Comparison of ENCODE assay signal across 9 mouse cellular contexts in the genomic region with DNA sequence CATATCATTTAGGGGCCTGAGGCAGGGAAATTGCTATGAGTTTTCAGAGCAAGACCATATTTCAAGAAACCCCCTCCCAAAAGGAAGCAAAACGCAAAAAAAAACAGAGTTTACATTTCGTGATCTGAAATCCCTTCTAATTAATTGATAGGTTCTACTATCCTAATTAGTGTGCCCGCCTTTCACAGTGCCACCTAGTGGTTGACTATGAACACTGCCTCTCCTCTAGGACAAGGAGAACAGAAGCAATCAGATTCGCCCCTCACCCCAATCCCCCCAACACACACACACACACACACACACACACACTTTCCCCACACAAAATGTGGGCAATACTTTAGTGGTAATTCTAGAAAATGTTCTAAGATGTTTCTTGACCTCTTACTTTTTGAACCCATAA. TPM values are rescaled to one million over a fixed set of nuclear protein-coding genes. Genes with fewer than 3 reads are reported as not detected.
A peak's percentile ranks its signal among the peaks of the same experiment; 100 is the strongest.
DNase-seq lines count a peak whose midpoint lies in the region; ATAC-seq and TF ChIP-seq lines count a peak whose summit lies in the region.
"Had no signal": no experiment of that assay in that cellular context is flagged by ENCODE, and none has a peak within 500 bp of the region (broad histone marks: within the 10 kb centered on the region; RNA-seq: fewer than 3 reads in every experiment).

No protein-coding gene starts in this region.

- ATAC-seq in liver, embryonic 12.5 days = no peak
- no peak for ATAC-seq in kidney, postnatal 0 days (replicated peaks; ENCODE audit: low FRiP score, low read depth)
- no peak for ATAC-seq in midbrain, postnatal 0 days (ENCODE audit: low FRiP score)
- no peak for ATAC-seq in frontal cortex, adult (ENCODE audit: low TSS enrichment)

- no peak overlapping the region for H3K4me2 ChIP-seq in liver, embryonic 12.5 days
- H3K4me2 ChIP-seq in kidney, postnatal 0 days (ENCODE audit: low read length) = no peak overlapping the region
- no peak overlapping the region for H3K4me2 ChIP-seq in midbrain, postnatal 0 days (ENCODE audit: low read depth, low read length, poor library complexity, severe bottlenecking)
- H3K4me2 ChIP-seq: midbrain, embryonic 12.5 days had no signal

- no peaks in the 10 kb centered on the region for H3K27me3 ChIP-seq in liver, adult 2 months (ENCODE audit: control insufficient read depth, insufficient read depth, low read length)
- peaks cover 33% of the 10 kb centered on the region for H3K27me3 ChIP-seq in liver, embryonic 12.5 days (replicated peaks)
- H3K27me3 ChIP-seq in kidney, postnatal 0 days (ENCODE audit: insufficient read depth, low read length) = no peaks in the 10 kb centered on the region
- no peaks in the 10 kb centered on the region for H3K27me3 ChIP-seq in midbrain, postnatal 0 days (ENCODE audit: insufficient read depth, low read length)

- H3K4me3 ChIP-seq in liver, adult 2 months (ENCODE audit: insufficient read depth, low read depth, low read length) = no peak overlapping the region
- H3K4me3 ChIP-seq in liver, embryonic 12.5 days = no peak overlapping the region
- H3K4me3 ChIP-seq in kidney, postnatal 0 days (replicated peaks; ENCODE audit: low read depth, low read length) = no peak overlapping the region
- no peak overlapping the region for H3K4me3 ChIP-seq in midbrain, postnatal 0 days (ENCODE audit: low read depth, low read length)
- H3K4me3 ChIP-seq: midbrain, embryonic 12.5 days had no signal

- 4% methylated on average over 4 of the region's 4 CpGs for WGBS in liver, adult 2 months
- WGBS in liver, embryonic 12.5 days (ENCODE audit: insufficient replicate concordance) = under 1% methylated on average over 4 of the region's 4 CpGs
- 7% methylated on average over 4 of the region's 4 CpGs for WGBS in kidney, postnatal 0 days
- WGBS in midbrain, postnatal 0 days = 6% methylated on average over 4 of the region's 4 CpGs

- no peaks in the 10 kb centered on the region for H3K9me3 ChIP-seq in liver, embryonic 12.5 days (replicated peaks)
- no peaks in the 10 kb centered on the region for H3K9me3 ChIP-seq in kidney, postnatal 0 days (replicated peaks; ENCODE audit: low read length)
- H3K9me3 ChIP-seq in midbrain, postnatal 0 days (ENCODE audit: low read length) = no peaks in the 10 kb centered on the region
- H3K9me3 ChIP-seq: midbrain, embryonic 12.5 days had no signal

- no peaks in the 10 kb centered on the region for H3K79me2 ChIP-seq in liver, adult 2 months (ENCODE audit: control insufficient read depth, insufficient read depth, low read length)

- H3K9ac ChIP-seq in liver, adult 2 months (ENCODE audit: low read depth, low read length) = no peak overlapping the region
- H3K9ac ChIP-seq in liver, embryonic 12.5 days = no peak overlapping the region
- H3K9ac ChIP-seq in kidney, postnatal 0 days (ENCODE audit: low read depth, low read length) = no peak overlapping the region
- H3K9ac ChIP-seq in midbrain, postnatal 0 days (replicated peaks; ENCODE audit: low read length, poor library complexity, severe bottlenecking) = no peak overlapping the region
- H3K9ac ChIP-seq: midbrain, embryonic 12.5 days had no signal

- TF ChIP-seq CTCF in liver, adult 2 months (IDR thresholded peaks at IDR 0.05; ENCODE audit: low read depth, low read length) = peak; percentile 51
- peak; percentile 79 for TF ChIP-seq CTCF in kidney, postnatal 0 days (IDR thresholded peaks at IDR 0.05; ENCODE audit: low read depth)
- peak; percentile 86 for TF ChIP-seq CTCF in midbrain, postnatal 0 days (IDR thresholded peaks at IDR 0.05)

- peak; percentile 55 for DNase-seq in cerebellum, adult 9-10 months
- no peak for DNase-seq in cerebellum, adult 11-12 months
- no peak for DNase-seq in liver, adult 2 months (ENCODE audit: extremely low read depth, low read depth, low spot score)
- peak; percentile 26 for DNase-seq in adrenal gland, postnatal 25 days
- peak; percentile 55 for DNase-seq in kidney, postnatal 0 days (ENCODE audit: low spot score)
- DNase-seq in midbrain, postnatal 0 days (ENCODE audit: low spot score) = peak; percentile 57

- no peak overlapping the region for H3K27ac ChIP-seq in liver, adult 2 months (replicated peaks; ENCODE audit: insufficient read depth, low read depth, low read length)
- no peak overlapping the region for H3K27ac ChIP-seq in liver, embryonic 12.5 days
- no peak overlapping the region for H3K27ac ChIP-seq in kidney, postnatal 0 days
- H3K27ac ChIP-seq in midbrain, postnatal 0 days (ENCODE audit: low read depth, low read length) = no peak overlapping the region
- H3K27ac ChIP-seq: midbrain, embryonic 12.5 days had no signal

- TF ChIP-seq POLR2A in liver, adult 2 months (IDR thresholded peaks at IDR 0.05; ENCODE audit: extremely low read depth, insufficient read depth, low read length) = no peak

- no peaks in the 10 kb centered on the region for H3K4me1 ChIP-seq in liver, adult 2 months (ENCODE audit: control insufficient read depth, insufficient read depth, low read length)
- peaks cover 9% of the 10 kb centered on the region for H3K4me1 ChIP-seq in liver, embryonic 12.5 days
- no peaks in the 10 kb centered on the region for H3K4me1 ChIP-seq in kidney, postnatal 0 days (replicated peaks; ENCODE audit: insufficient read depth, low read length)
- peaks cover 4% of the 10 kb centered on the region; the same call in 1 of the 2 replicates for H3K4me1 ChIP-seq in midbrain, postnatal 0 days (ENCODE audit: insufficient read depth, low read length)
- H3K4me1 ChIP-seq: midbrain, embryonic 12.5 days had no signal

- no peaks in the 10 kb centered on the region for H3K36me3 ChIP-seq in liver, adult 2 months (ENCODE audit: control insufficient read depth, insufficient read depth, low read length)
- H3K36me3 ChIP-seq in liver, embryonic 12.5 days = no peaks in the 10 kb centered on the region
- H3K36me3 ChIP-seq in kidney, postnatal 0 days (ENCODE audit: insufficient read depth, low read length) = no peaks in the 10 kb centered on the region
- H3K36me3 ChIP-seq in midbrain, postnatal 0 days (ENCODE audit: insufficient read depth, low read length) = no peaks in the 10 kb centered on the region
- H3K36me3 ChIP-seq: midbrain, embryonic 12.5 days had no signal

RNA-seq across cellular contexts. Expression of gene Wdtc1, which starts 9.2 kb away (rescaled TPM):
- total RNA-seq in liver, adult 2 months (2014; rRNA removed) = 20.6 and 35.5 TPM in 2 replicates
- 83.3 and 105 TPM in 2 replicates for polyA plus RNA-seq in liver, adult 2 months (2012; rRNA removed)
- polyA plus RNA-seq in liver, embryonic 12.5 days (2016; fragmentation: Nextera tagmentation; extraction: Ambion mirVana) = 10.0 and 11.2 TPM in 2 replicates
- total RNA-seq in adrenal gland, postnatal 25 days (2021) = 46.7 and 60.7 TPM in 2 replicates
- 9.9 and 11.2 TPM in 2 replicates for polyA plus RNA-seq in kidney, postnatal 0 days (2015; fragmentation: Nextera tagmentation; extraction: Ambion mirVana)
- 43.0 and 54.8 TPM in 2 replicates for total RNA-seq in midbrain, postnatal 0 days (2014; rRNA removed)
- 14.4 and 15.6 TPM in 2 replicates for polyA plus RNA-seq in midbrain, postnatal 0 days (2015; fragmentation: Nextera tagmentation; extraction: Ambion mirVana)

RNA-seq across cellular contexts. Expression of gene Slc9a1, which starts 25.4 kb away (rescaled TPM):
- total RNA-seq in liver, adult 2 months (2014; rRNA removed) = 1.5 and 2.9 TPM in 2 replicates
- polyA plus RNA-seq in liver, adult 2 months (2012; rRNA removed) = 5.6 and 9.2 TPM in 2 replicates
- polyA plus RNA-seq in liver, embryonic 12.5 days (2016; fragmentation: Nextera tagmentation; extraction: Ambion mirVana) = 4.2 and 4.9 TPM in 2 replicates
- total RNA-seq in adrenal gland, postnatal 25 days (2021) = 70.4 and 70.7 TPM in 2 replicates
- polyA plus RNA-seq in kidney, postnatal 0 days (2015; fragmentation: Nextera tagmentation; extraction: Ambion mirVana) = 5.7 and 7.1 TPM in 2 replicates
- total RNA-seq in midbrain, postnatal 0 days (2014; rRNA removed) = 29.5 and 34.9 TPM in 2 replicates
- 11.8 and 12.8 TPM in 2 replicates for polyA plus RNA-seq in midbrain, postnatal 0 days (2015; fragmentation: Nextera tagmentation; extraction: Ambion mirVana)

Comparison
In these comparisons a context has a peak if more than half of its experiments do, and no peak if none do; other contexts are left out.
1. DNase-seq: peak in cerebellum, adult 9-10 months (single experiment), adrenal gland, postnatal 25 days (single experiment), kidney, postnatal 0 days (single experiment) and midbrain, postnatal 0 days (single experiment); none in cerebellum, adult 11-12 months (single experiment) and liver, adult 2 months (single experiment).
2. Peak in every context shown above with its lines, with median percentiles within 50 percentile points of each other: CTCF ChIP-seq.